Mouse (Mus musculus) CH12.LX (cell line): ENCODE measurements around the gene Kndc1.

ENCODE experiments used
- CTCF ChIP-seq, 2 experiments: IDR thresholded peaks in 1 of 2; conservative IDR thresholded peaks in 1 of 2; 2 replicates each; pipeline ENCODE4 v1.5.1; 2011 to 2012; ENCODE audit warnings: low read depth in 2 of 2, low read length in 2 of 2, improper control_type of control experiment in 1 of 2, inconsistent platforms in 1 of 2, mild to moderate bottlenecking in 1 of 2, moderate library complexity in 1 of 2
- ZKSCAN1 ChIP-seq: IDR thresholded peaks from 2 replicates; pipeline ENCODE4 v1.6.1; 2012; ENCODE audit warnings: low read depth, inconsistent platforms, low read length, improper control_type of control experiment, borderline replicate concordance
- ZNF384 ChIP-seq: IDR thresholded peaks from 2 replicates; pipeline ENCODE4 v1.6.1; 2012; ENCODE audit warnings: low read depth, low read length, improper control_type of control experiment, inconsistent platforms

- no peak for TF ChIP-seq ZNF384
- no peak for TF ChIP-seq ZKSCAN1
- TF ChIP-seq CTCF (conservative IDR thresholded peaks at IDR 0.05 in 1 of 2, IDR thresholded peaks at IDR 0.05 in 1 of 2; ENCODE audit: low read depth in 2 of 2, low read length in 2 of 2): no peak
These were observed 39.2 kb upstream of the Kndc1 start for GRCm38 (mm10) chr7:139855261-139855660.
